Mouse (Mus musculus) neural tube, embryonic 11.5 days (tissue): ENCODE data around the gene Tns1. TPM values are rescaled to one million over a fixed set of nuclear protein-coding genes. Genes with fewer than 3 reads are reported as not detected.
A peak's percentile ranks its signal among the peaks of the same experiment; 100 is the strongest.

Source experiments
- ATAC-seq: fragments of 200-750 bp; cut with Nextera tagmentation; 2 replicates; pipeline ENCODE4 v1.8.0; 2017; ENCODE audit warnings: moderate number of reproducible peaks, mild to moderate bottlenecking, moderate TSS enrichment, moderate library complexity; ENCODE audit not compliant: insufficient read depth, low FRiP score, low TSS enrichment
- DNase-seq: peaks from one replicate; pipeline ENCODE4 v3.0.0-alpha.2; 2015; ENCODE audit warnings: low spot score
- H3K27ac ChIP-seq: fragments of 300-500 bp; sonication (generic); 2 replicates; pipeline ENCODE4 v1.5.1; 2014; ENCODE audit warnings: low read depth, mild to moderate bottlenecking, low read length
- H3K27me3 ChIP-seq: fragments of 300-500 bp; sonication (generic); 2 replicates; pipeline ENCODE4 v1.6.1; 2014; ENCODE audit warnings: mild to moderate bottlenecking, low read length, mixed read lengths; ENCODE audit not compliant: control insufficient read depth, insufficient read depth
- H3K36me3 ChIP-seq: fragments of 300-500 bp; sonication (generic); 2 replicates; pipeline ENCODE4 v1.6.1; 2014; ENCODE audit warnings: mild to moderate bottlenecking, low read length, moderate library complexity, mixed read lengths; ENCODE audit not compliant: control insufficient read depth, insufficient read depth
- H3K4me1 ChIP-seq: fragments of 300-500 bp; sonication (generic); 2 replicates; pipeline ENCODE4 v1.6.1; 2014; ENCODE audit warnings: low read length, mixed read lengths; ENCODE audit not compliant: control insufficient read depth, insufficient read depth
- H3K4me2 ChIP-seq: fragments of 300-500 bp; sonication (generic); 2 replicates; pipeline ENCODE4 v1.6.1; 2014; ENCODE audit warnings: low read depth, mild to moderate bottlenecking, moderate library complexity
- H3K4me3 ChIP-seq: fragments of 300-500 bp; sonication (generic); 2 replicates; pipeline ENCODE4 v1.5.1; 2014; ENCODE audit warnings: low read depth, low read length
- H3K9ac ChIP-seq: fragments of 300-500 bp; sonication (generic); 2 replicates; pipeline ENCODE4 v1.6.1; 2014; ENCODE audit warnings: mild to moderate bottlenecking, low read length
- H3K9me3 ChIP-seq: fragments of 300-500 bp; sonication (generic); 2 replicates; pipeline ENCODE4 v1.6.1; 2016; ENCODE audit warnings: low read length; ENCODE audit not compliant: control insufficient read depth
- WGBS: fragments of 180-500 bp; shearing (Covaris S2); extraction: QIAGEN DNeasy Blood & Tissue Kit; methylation state at CpG from one replicate; pipeline ENCODE4 v1.1.7; 2014; 5-methylcytosine and 5-hydroxymethylcytosine counted together
- polyA plus RNA-seq: library from polyadenylated mRNA; unstranded; fragments of >200 nt; fragmentation: Nextera tagmentation; extraction: Ambion mirVana; gene quantifications from 2 replicates; pipeline ENCODE4 v1.2.1, GENCODE M21; 2014

The Tns1 gene
- polyA plus RNA-seq, 1 experiment from 2014 or later, result 17.9 TPM

- 89% methylated on average over 4 of the region's 4 CpGs for WGBS
- Histone ChIP-seq H3K4me3 (no peak overlapping the region), H3K4me2 (no peak overlapping the region), H3K27me3 (no peaks in the 10 kb centered on the region), H3K36me3 (no peaks in the 10 kb centered on the region), H3K27ac (no peak overlapping the region), H3K9ac (no peak overlapping the region), H3K4me1 (no peaks in the 10 kb centered on the region), H3K9me3 (no peaks in the 10 kb centered on the region)
- ATAC-seq, result no peak
- DNase-seq, result no peak
Measured at GRCm38 (mm10) chr1:74076230-74076629, 48.0 kb downstream of the Tns1 start.

DNA sequence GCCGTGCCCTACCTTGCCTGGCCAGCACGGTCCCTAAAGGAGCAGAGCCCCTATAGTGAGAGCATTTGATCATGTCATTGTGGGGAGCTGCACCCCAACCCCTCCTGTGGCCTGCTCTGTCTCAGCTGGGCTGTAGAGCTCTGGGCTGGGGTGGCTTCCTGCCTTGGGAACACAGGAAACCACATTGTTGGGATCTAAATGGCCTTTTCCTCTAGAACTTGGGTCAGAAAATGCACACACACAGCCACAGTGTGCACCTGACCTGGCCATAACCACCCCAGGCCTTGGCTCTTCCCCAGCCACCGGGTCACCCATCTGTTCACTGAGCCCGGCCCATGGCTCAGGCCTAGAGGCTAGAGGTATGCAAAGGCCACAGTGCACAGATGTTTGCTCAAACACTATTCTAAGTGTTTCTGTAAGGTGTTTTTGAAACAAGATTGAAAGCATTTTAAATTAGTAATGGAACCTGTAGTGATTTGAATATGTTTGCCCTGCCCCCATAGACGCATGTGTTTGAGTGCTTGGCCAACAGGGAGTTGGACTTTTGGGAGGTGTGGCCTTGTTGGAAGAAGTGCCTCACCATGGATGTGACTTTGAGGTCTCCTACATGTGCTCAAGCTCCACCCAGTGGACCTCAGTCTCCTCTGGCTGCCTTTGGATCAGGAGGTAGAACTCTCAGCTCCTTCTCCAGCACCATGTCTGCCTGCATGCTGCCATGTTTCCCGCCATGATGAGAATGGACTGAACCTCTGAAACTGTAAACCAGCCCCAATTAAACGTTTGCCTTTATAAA is 49.4 kb downstream of the Tns1 start:
- 85% methylated on average over 7 of the region's 7 CpGs for WGBS
- ATAC-seq, result no peak
- Histone ChIP-seq H3K9ac (no peak overlapping the region; the same call in 1 of the 2 replicates), H3K27me3 (no peaks in the 10 kb centered on the region), H3K4me2 (no peak overlapping the region), H3K4me3 (no peak overlapping the region), H3K4me1 (no peaks in the 10 kb centered on the region), H3K36me3 (no peaks in the 10 kb centered on the region), H3K9me3 (no peaks in the 10 kb centered on the region), H3K27ac (no peak overlapping the region)
- DNase-seq, result no peak

- H3K4me2 ChIP-seq, result no peak overlapping the region
- no peak overlapping the region for H3K27ac ChIP-seq
- WGBS, result 88% methylated on average over 6 of the region's 6 CpGs
- H3K27me3 ChIP-seq, result 0 out of 2 replicates have a peak, but pooled peaks cover under 1% of the 10 kb centered on the region
- no peaks in the 10 kb centered on the region for H3K9me3 ChIP-seq
- no peak overlapping the region for H3K9ac ChIP-seq
- no peak for DNase-seq
- no peaks in the 10 kb centered on the region for H3K36me3 ChIP-seq
- ATAC-seq, result no peak
- H3K4me1 ChIP-seq, result peaks cover under 1% of the 10 kb centered on the region; the same call in 1 of the 2 replicates
- H3K4me3 ChIP-seq, result no peak overlapping the region
Measured at GRCm38 (mm10) chr1:74073791-74074190, 50.5 kb downstream of the Tns1 start.

GRCm38 (mm10) chr1:74070745-74071144 is 53.5 kb downstream of the Tns1 start:
- H3K27me3 ChIP-seq, result 0 out of 2 replicates have a peak, but pooled peaks cover 12% of the 10 kb centered on the region
- no peak for ATAC-seq
- H3K27ac ChIP-seq, result no peak overlapping the region
- no peak for DNase-seq
- 80% methylated on average over 4 of the region's 4 CpGs for WGBS
- H3K9me3 ChIP-seq, result no peaks in the 10 kb centered on the region
- H3K9ac ChIP-seq, result no peak overlapping the region
- H3K4me2 ChIP-seq, result no peak overlapping the region
- H3K4me3 ChIP-seq, result no peak overlapping the region
- H3K36me3 ChIP-seq, result no peaks in the 10 kb centered on the region
- peaks cover 11% of the 10 kb centered on the region for H3K4me1 ChIP-seq

- H3K27ac ChIP-seq, result no peak overlapping the region
- DNase-seq, result no peak
- no peak overlapping the region for H3K4me3 ChIP-seq
- 78% methylated on average over 7 of the region's 7 CpGs for WGBS
- ATAC-seq, result no peak
- no peaks in the 10 kb centered on the region for H3K9me3 ChIP-seq
- peaks cover 11% of the 10 kb centered on the region for H3K4me1 ChIP-seq
- H3K36me3 ChIP-seq, result no peaks in the 10 kb centered on the region
- H3K4me2 ChIP-seq, result no peak overlapping the region
- H3K9ac ChIP-seq, result no peak overlapping the region
- H3K27me3 ChIP-seq, result 0 out of 2 replicates have a peak, but pooled peaks cover 12% of the 10 kb centered on the region
Measured at GRCm38 (mm10) chr1:74070001-74070551, 54.2 kb downstream of the Tns1 start.

- no peak for DNase-seq
- Histone ChIP-seq H3K9ac (no peak overlapping the region; the same call in 1 of the 2 replicates), H3K4me3 (no peak overlapping the region), H3K4me1 (peaks cover 11% of the 10 kb centered on the region), H3K27ac (no peak overlapping the region), H3K4me2 (peak overlapping the region; percentile 48), H3K27me3 (0 out of 2 replicates have a peak, but pooled peaks cover 12% of the 10 kb centered on the region), H3K36me3 (no peaks in the 10 kb centered on the region), H3K9me3 (no peaks in the 10 kb centered on the region)
- WGBS, result 43% methylated on average over 9 of the region's 9 CpGs
- no peak for ATAC-seq
Measured at GRCm38 (mm10) chr1:74069085-74069835, 55.0 kb downstream of the Tns1 start.

GRCm38 (mm10) chr1:74068366-74069084 is 55.7 kb downstream of the Tns1 start:
- Histone ChIP-seq H3K4me1 (peaks cover 11% of the 10 kb centered on the region), H3K9ac (peak overlapping the region; percentile 44; the same call in 1 of the 2 replicates), H3K36me3 (no peaks in the 10 kb centered on the region), H3K4me2 (peak overlapping the region; percentile 48), H3K4me3 (peak overlapping the region; percentile 20), H3K9me3 (no peaks in the 10 kb centered on the region), H3K27me3 (0 out of 2 replicates have a peak, but pooled peaks cover 12% of the 10 kb centered on the region), H3K27ac (no peak overlapping the region)
- DNase-seq (peak; percentile 39), ATAC-seq (peak; percentile 55; the same call in 1 of the 2 replicates)
- 7% methylated on average over 36 of the region's 41 CpGs for WGBS

DNA sequence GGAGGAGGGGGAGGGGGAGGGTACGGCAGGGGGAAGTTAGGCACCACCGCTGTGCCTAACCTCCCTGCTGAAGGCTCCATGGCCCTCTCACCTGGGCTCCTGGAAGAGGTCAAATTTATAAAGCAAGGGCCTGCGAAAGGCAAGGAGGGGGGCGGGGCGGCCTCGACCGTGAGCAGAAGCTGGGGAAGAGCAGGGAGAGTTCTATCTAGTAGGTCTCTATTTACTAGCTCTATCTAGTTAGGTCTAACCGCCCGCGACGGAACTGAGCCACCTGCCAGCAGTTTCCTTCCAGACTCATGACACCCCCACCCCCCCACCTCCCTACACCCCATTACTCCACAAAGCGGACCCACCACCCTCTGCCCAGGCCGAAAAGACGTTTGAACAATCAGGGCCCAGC is 56.4 kb downstream of the Tns1 start:
- no peak for DNase-seq
- peaks cover 11% of the 10 kb centered on the region for H3K4me1 ChIP-seq
- ATAC-seq, result no peak
- no peak overlapping the region for H3K9ac ChIP-seq
- H3K9me3 ChIP-seq, result no peaks in the 10 kb centered on the region
- peak overlapping the region; percentile 20; the same call in 1 of the 2 replicates for H3K4me3 ChIP-seq
- peak overlapping the region; percentile 48 for H3K4me2 ChIP-seq
- H3K27ac ChIP-seq, result no peak overlapping the region
- 0 out of 2 replicates have a peak, but pooled peaks cover 12% of the 10 kb centered on the region for H3K27me3 ChIP-seq
- 26% methylated on average over 14 of the region's 14 CpGs for WGBS
- H3K36me3 ChIP-seq, result no peaks in the 10 kb centered on the region
